Comparison of ENCODE assay signal across 9 mouse cellular contexts in genomic region chr10:67862331-67862730, GRCm38 (mm10). TPM values are rescaled to one million over a fixed set of nuclear protein-coding genes. Genes with fewer than 3 reads are reported as not detected.
DNase-seq lines count a peak whose midpoint lies in the region; ATAC-seq and TF ChIP-seq lines count a peak whose summit lies in the region.
"Had no signal": no experiment of that assay in that cellular context is flagged by ENCODE, and none has a peak within 500 bp of the region (broad histone marks: within the 10 kb centered on the region; RNA-seq: fewer than 3 reads in every experiment).

No protein-coding gene starts in this region.

- TF ChIP-seq EP300 in heart, adult 2 months (IDR thresholded peaks at IDR 0.05; ENCODE audit: insufficient read depth, low read depth, low read length), result no peak
- no peak for TF ChIP-seq EP300 in lung, postnatal 0 days (IDR thresholded peaks at IDR 0.05)

- no peak for ATAC-seq in heart, embryonic 14.5 days (ENCODE audit: insufficient number of reproducible peaks, insufficient read depth, low FRiP score, low read depth)
- no peak for ATAC-seq in lung, postnatal 0 days
- no peak for ATAC-seq in frontal cortex, adult (ENCODE audit: low TSS enrichment)

- H3K9ac ChIP-seq in heart, adult 2 months (ENCODE audit: low read depth, low read length), result no peak overlapping the region
- no peak overlapping the region for H3K9ac ChIP-seq in heart, embryonic 14.5 days (ENCODE audit: low read length)
- no peak overlapping the region for H3K9ac ChIP-seq in lung, postnatal 0 days (replicated peaks; ENCODE audit: low read depth)
- H3K9ac ChIP-seq: limb, embryonic 12.5 days had no signal

- intact Hi-C loops in heart, adult 2 months (cut with DNase I), result loop anchor here (2.0 to 5.0 kb wide), 2 partner anchors 134 to 420 kb away; no protein-coding TSS in a partner anchor

- no peaks in the 10 kb centered on the region for H3K36me3 ChIP-seq in heart, adult 2 months (ENCODE audit: control insufficient read depth, insufficient read depth, low read length)
- no peaks in the 10 kb centered on the region for H3K36me3 ChIP-seq in heart, embryonic 14.5 days (ENCODE audit: control insufficient read depth, insufficient read depth, low read length)
- no peaks in the 10 kb centered on the region for H3K36me3 ChIP-seq in lung, postnatal 0 days (ENCODE audit: insufficient read depth, low read length)
- H3K36me3 ChIP-seq: limb, embryonic 12.5 days had no signal

- peak; percentile 86 for TF ChIP-seq CTCF in heart, adult 2 months (IDR thresholded peaks at IDR 0.05)
- peak; percentile 82 for TF ChIP-seq CTCF in lung, postnatal 0 days (IDR thresholded peaks at IDR 0.05)

- H3K9me3 ChIP-seq in heart, embryonic 14.5 days (ENCODE audit: control insufficient read depth, low read length), result no peaks in the 10 kb centered on the region
- no peaks in the 10 kb centered on the region for H3K9me3 ChIP-seq in lung, postnatal 0 days (ENCODE audit: low read length)
- H3K9me3 ChIP-seq: limb, embryonic 12.5 days had no signal

- H3K4me1 ChIP-seq in heart, adult 2 months (ENCODE audit: control insufficient read depth, insufficient read depth, low read length), result no peaks in the 10 kb centered on the region
- H3K4me1 ChIP-seq in heart, embryonic 14.5 days (ENCODE audit: control insufficient read depth in 2 of 2, insufficient read depth in 2 of 2, low read length in 2 of 2), result no peaks in the 10 kb centered on the region; a peak in 1 of 4 replicates
- no peaks in the 10 kb centered on the region for H3K4me1 ChIP-seq in lung, postnatal 0 days (ENCODE audit: insufficient read depth, low read depth, low read length)
- H3K4me1 ChIP-seq: limb, embryonic 12.5 days had no signal

- no peak overlapping the region for H3K27ac ChIP-seq in heart, adult 2 months
- no peak overlapping the region for H3K27ac ChIP-seq in heart, embryonic 14.5 days (replicated peaks in 1 of 2; ENCODE audit: control insufficient read depth in 1 of 2, insufficient read depth in 1 of 2, low read depth in 2 of 2, low read length in 2 of 2)
- no peak overlapping the region for H3K27ac ChIP-seq in lung, postnatal 0 days (ENCODE audit: low read length)
- H3K27ac ChIP-seq: limb, embryonic 12.5 days had no signal

- no peak overlapping the region for H3K4me3 ChIP-seq in heart, adult 2 months
- no peak overlapping the region for H3K4me3 ChIP-seq in heart, embryonic 14.5 days (ENCODE audit: control insufficient read depth in 1 of 2, insufficient read depth in 1 of 2, low read depth in 1 of 2, low read length in 2 of 2)
- H3K4me3 ChIP-seq in lung, postnatal 0 days (ENCODE audit: low read depth, low read length), result no peak overlapping the region
- H3K4me3 ChIP-seq: limb, embryonic 12.5 days had no signal

- no peaks in the 10 kb centered on the region for H3K27me3 ChIP-seq in heart, adult 2 months (ENCODE audit: control insufficient read depth, insufficient read depth, low read length)
- no peaks in the 10 kb centered on the region for H3K27me3 ChIP-seq in heart, embryonic 14.5 days (ENCODE audit: control insufficient read depth, insufficient read depth, low read length)
- H3K27me3 ChIP-seq in lung, postnatal 0 days (replicated peaks; ENCODE audit: insufficient read depth, low read length), result no peaks in the 10 kb centered on the region
- H3K27me3 ChIP-seq: limb, embryonic 12.5 days had no signal

- 8% methylated on average over 7 of the region's 7 CpGs for WGBS in heart, adult 2 months
- 9% methylated on average over 7 of the region's 7 CpGs for WGBS in heart, embryonic 14.5 days
- WGBS in lung, postnatal 0 days, result 15% methylated on average over 7 of the region's 7 CpGs

- no peak for TF ChIP-seq POLR2A in heart, adult 2 months (IDR thresholded peaks at IDR 0.05; ENCODE audit: insufficient read depth, low read depth, low read length)

- 0 out of 2 replicates have a peak overlapping the region, but pooled peaks have one; percentile 29 for H3K4me2 ChIP-seq in heart, embryonic 14.5 days (ENCODE audit: low read length)
- peak overlapping the region; percentile 14; the same call in 1 of the 2 replicates for H3K4me2 ChIP-seq in lung, postnatal 0 days (replicated peaks; ENCODE audit: low read depth, low read length)
- H3K4me2 ChIP-seq: limb, embryonic 12.5 days had no signal

- H3K79me2 ChIP-seq in heart, adult 2 months (replicated peaks; ENCODE audit: control insufficient read depth, insufficient read depth, low read length), result no peaks in the 10 kb centered on the region

- no peak for DNase-seq in heart, adult 2 months
- DNase-seq in heart, adult 9 months (ENCODE audit: low spot score in 2 of 2), result no peak
- DNase-seq in A20 (ENCODE audit: low read depth, low spot score) (peak; percentile 42), R1 (ENCODE audit: low read depth, low spot score) (peak; percentile 64)
- DNase-seq in lung, postnatal 0 days (ENCODE audit: low spot score), result peak; percentile 68
- DNase-seq in gastrocnemius, postnatal 4 days (ENCODE audit: low spot score in 2 of 2), result no peak

RNA-seq across cellular contexts. Expression of gene Zfp365, which starts 50.1 kb away (rescaled TPM):
- under 1 TPM; 0.34 to 0.66 TPM for total RNA-seq in heart, adult 2 months (2021)
- 0.39 and 0.79 TPM in 2 replicates for polyA plus RNA-seq in heart, adult 2 months (2012; rRNA removed)
- 0.49 and 0.54 TPM in 2 replicates for polyA plus RNA-seq in heart, embryonic 14.5 days (2014; fragmentation: Nextera tagmentation; extraction: Ambion mirVana)
- 2.5 and 2.6 TPM in 2 replicates for polyA plus RNA-seq in lung, postnatal 0 days (2015; fragmentation: Nextera tagmentation; extraction: Ambion mirVana)
- total RNA-seq in gastrocnemius, postnatal 4 days (2021), result 1 to 10 TPM in 1 of 2 experiments, under 1 TPM in 1; 0.93 to 1.2 TPM

Comparison
In these comparisons a context has a peak if more than half of its experiments do, and no peak if none do; other contexts are left out.
1. DNase-seq: peak in A20 (single experiment), R1 (single experiment) and lung, postnatal 0 days (single experiment); none in heart, adult 2 months (0 of 2), heart, adult 9 months (0 of 2) and gastrocnemius, postnatal 4 days (0 of 2).